Mouse (Mus musculus) intestine, embryonic 14.5 days (tissue): Measurements from ENCODE around the gene Rflnb. TPM values are rescaled to one million over a fixed set of nuclear protein-coding genes. Genes with fewer than 3 reads are reported as not detected.

Experiments
- ATAC-seq: fragments of 200-750 bp; cut with Nextera tagmentation; replicated peaks from 2 replicates; pipeline ENCODE4 v1.8.0; 2017; ENCODE audit warnings: low read depth, moderate number of reproducible peaks, moderate TSS enrichment, moderate library complexity; ENCODE audit not compliant: low FRiP score, low TSS enrichment
- DNase-seq: peaks from one replicate; pipeline ENCODE4 v3.0.0-alpha.2; 2018; ENCODE audit warnings: low spot score
- H3K27ac ChIP-seq: fragments of 300-500 bp; sonication (generic); 2 replicates; pipeline ENCODE4 v1.5.1; 2014; ENCODE audit warnings: low read depth, mild to moderate bottlenecking, control low read depth
- H3K27me3 ChIP-seq: fragments of 300-500 bp; sonication (generic); replicated peaks from 2 replicates; pipeline ENCODE4 v1.6.1; 2014; ENCODE audit warnings: low read length, control low read depth; ENCODE audit not compliant: control insufficient read depth, insufficient read depth
- H3K36me3 ChIP-seq: fragments of 300-500 bp; sonication (generic); 2 replicates; pipeline ENCODE4 v1.6.1; 2014; ENCODE audit warnings: low read length, control low read depth; ENCODE audit not compliant: control insufficient read depth, insufficient read depth
- H3K4me1 ChIP-seq: fragments of 300-500 bp; sonication (generic); replicated peaks from 2 replicates; pipeline ENCODE4 v1.6.1; 2014; ENCODE audit warnings: low read length, control low read depth, mixed read lengths; ENCODE audit not compliant: control insufficient read depth, insufficient read depth
- H3K4me2 ChIP-seq: fragments of 300-500 bp; sonication (generic); 2 replicates; pipeline ENCODE4 v1.6.1; 2014; ENCODE audit warnings: low read length
- H3K4me3 ChIP-seq: fragments of 300-500 bp; sonication (generic); 2 replicates; pipeline ENCODE4 v1.5.1; 2014; ENCODE audit warnings: low read depth, low read length, control low read depth, mixed read lengths
- H3K9ac ChIP-seq: fragments of 300-500 bp; sonication (generic); 2 replicates; pipeline ENCODE4 v1.6.1; 2014; ENCODE audit warnings: mild to moderate bottlenecking, low read length
- H3K9me3 ChIP-seq: fragments of 300-500 bp; sonication (generic); 2 replicates; pipeline ENCODE4 v1.6.1; 2016; ENCODE audit warnings: low read length, control low read depth; ENCODE audit not compliant: control insufficient read depth
- WGBS: fragments of 180-500 bp; shearing (Covaris S2); extraction: QIAGEN DNeasy Blood & Tissue Kit; methylation state at CpG from one replicate; pipeline ENCODE4 v1.1.7; 2014; 5-methylcytosine and 5-hydroxymethylcytosine counted together
- polyA plus RNA-seq: library from polyadenylated mRNA; unstranded; fragments of >200 nt; fragmentation: Nextera tagmentation; extraction: Ambion mirVana; gene quantifications from 2 replicates; pipeline ENCODE4 v1.2.1, GENCODE M21; 2014

The Rflnb gene
- polyA plus RNA-seq, 1 experiment from 2014 or later = 53.8 TPM

- WGBS = 29% methylated on average over 7 of the region's 7 CpGs
- Histone ChIP-seq H3K4me1 (no peaks in the 10 kb centered on the region; the same call in 1 of the 2 replicates), H3K9ac (no peak overlapping the region), H3K9me3 (no peaks in the 10 kb centered on the region), H3K27ac (no peak overlapping the region), H3K27me3 (no peaks in the 10 kb centered on the region), H3K4me3 (no peak overlapping the region), H3K36me3 (no peaks in the 10 kb centered on the region), H3K4me2 (no peak overlapping the region)
- DNase-seq (no peak), ATAC-seq (no peak)
Observed at GRCm38 (mm10) chr11:76059971-76060370, 32.4 kb upstream of the Rflnb start.

GRCm38 (mm10) chr11:76056487-76056886, 28.9 kb upstream of the Rflnb start:
- peaks cover 5% of the 10 kb centered on the region; the same call in 1 of the 2 replicates for H3K4me1 ChIP-seq

GRCm38 (mm10) chr11:76052496-76052895, 24.9 kb upstream of the Rflnb start:
- DNase-seq = no peak
- H3K4me1 ChIP-seq = peaks cover 5% of the 10 kb centered on the region; the same call in 1 of the 2 replicates
- no peaks in the 10 kb centered on the region for H3K9me3 ChIP-seq
- H3K4me2 ChIP-seq = no peak overlapping the region
- no peaks in the 10 kb centered on the region; the same call in 1 of the 2 replicates for H3K36me3 ChIP-seq
- no peak overlapping the region for H3K4me3 ChIP-seq
- no peaks in the 10 kb centered on the region for H3K27me3 ChIP-seq
- no peak overlapping the region for H3K27ac ChIP-seq
- no peak overlapping the region for H3K9ac ChIP-seq
- 70% methylated on average over 5 of the region's 5 CpGs for WGBS
- ATAC-seq = no peak

More at GRCm38 (mm10) chr11:76056487-76056886, 28.9 kb upstream of the Rflnb start:
- 34% methylated on average over 3 of the region's 3 CpGs for WGBS
- Histone ChIP-seq H3K4me2 (no peak overlapping the region), H3K36me3 (no peaks in the 10 kb centered on the region), H3K9me3 (no peaks in the 10 kb centered on the region), H3K9ac (no peak overlapping the region), H3K4me3 (no peak overlapping the region), H3K27me3 (no peaks in the 10 kb centered on the region), H3K27ac (no peak overlapping the region)
- DNase-seq (no peak), ATAC-seq (no peak)

- Histone ChIP-seq H3K4me2 (no peak overlapping the region), H3K36me3 (peaks cover 6% of the 10 kb centered on the region; the same call in 1 of the 2 replicates), H3K4me1 (peaks cover 5% of the 10 kb centered on the region; the same call in 1 of the 2 replicates), H3K27ac (no peak overlapping the region), H3K4me3 (no peak overlapping the region), H3K9ac (no peak overlapping the region), H3K27me3 (no peaks in the 10 kb centered on the region), H3K9me3 (no peaks in the 10 kb centered on the region)
- no peak for DNase-seq
- WGBS = 37% methylated on average over 5 of the region's 5 CpGs
- ATAC-seq = no peak
Observed at GRCm38 (mm10) chr11:76050967-76051512, 23.5 kb upstream of the Rflnb start.

- no peak overlapping the region for H3K4me2 ChIP-seq
- H3K4me3 ChIP-seq = no peak overlapping the region
- no peak overlapping the region for H3K9ac ChIP-seq
- 43% methylated on average over 3 of the region's 3 CpGs for WGBS
- no peaks in the 10 kb centered on the region for H3K9me3 ChIP-seq
- peaks cover 6% of the 10 kb centered on the region; the same call in 1 of the 2 replicates for H3K36me3 ChIP-seq
- no peak overlapping the region for H3K27ac ChIP-seq
- ATAC-seq = no peak
- H3K27me3 ChIP-seq = no peaks in the 10 kb centered on the region
- DNase-seq = no peak
- peaks cover 5% of the 10 kb centered on the region; the same call in 1 of the 2 replicates for H3K4me1 ChIP-seq
Observed at GRCm38 (mm10) chr11:76050509-76050908, 22.9 kb upstream of the Rflnb start.

GRCm38 (mm10) chr11:76045367-76045766, 17.8 kb upstream of the Rflnb start:
- 80% methylated on average over 6 of the region's 6 CpGs for WGBS
- H3K9ac ChIP-seq = no peak overlapping the region
- H3K27ac ChIP-seq = no peak overlapping the region
- peaks cover 10% of the 10 kb centered on the region for H3K36me3 ChIP-seq
- no peak for DNase-seq
- peaks cover 5% of the 10 kb centered on the region; the same call in 1 of the 2 replicates for H3K4me1 ChIP-seq
- no peak overlapping the region for H3K4me3 ChIP-seq
- ATAC-seq = no peak
- H3K9me3 ChIP-seq = no peaks in the 10 kb centered on the region
- H3K4me2 ChIP-seq = no peak overlapping the region
- H3K27me3 ChIP-seq = no peaks in the 10 kb centered on the region

GRCm38 (mm10) chr11:76044468-76044867, 16.9 kb upstream of the Rflnb start:
- WGBS = 63% methylated on average over 6 of the region's 6 CpGs
- no peak overlapping the region for H3K9ac ChIP-seq
- peaks cover 10% of the 10 kb centered on the region for H3K36me3 ChIP-seq
- DNase-seq = no peak
- H3K27me3 ChIP-seq = no peaks in the 10 kb centered on the region
- peaks cover 5% of the 10 kb centered on the region; the same call in 1 of the 2 replicates for H3K4me1 ChIP-seq
- no peak overlapping the region for H3K4me2 ChIP-seq
- no peaks in the 10 kb centered on the region for H3K9me3 ChIP-seq
- H3K4me3 ChIP-seq = no peak overlapping the region
- no peak for ATAC-seq
- H3K27ac ChIP-seq = no peak overlapping the region

- no peak overlapping the region for H3K4me3 ChIP-seq
- no peak overlapping the region for H3K4me2 ChIP-seq
- H3K27me3 ChIP-seq = no peaks in the 10 kb centered on the region
- DNase-seq = no peak
- no peak overlapping the region for H3K27ac ChIP-seq
- H3K9ac ChIP-seq = no peak overlapping the region
- peaks cover 5% of the 10 kb centered on the region; the same call in 1 of the 2 replicates for H3K4me1 ChIP-seq
- no peaks in the 10 kb centered on the region for H3K9me3 ChIP-seq
- 0 out of 2 replicates have a peak, but pooled peaks have one; percentile 32 for ATAC-seq
- 26% methylated on average over 5 of the region's 5 CpGs for WGBS
- H3K36me3 ChIP-seq = peaks cover 10% of the 10 kb centered on the region; the same call in 1 of the 2 replicates
Observed at GRCm38 (mm10) chr11:76042882-76043281, 15.3 kb upstream of the Rflnb start.
